24 mouse cellular contexts compared by ENCODE assay signal in genomic region chr16:13428806-13429205, GRCm38 (mm10).
"Had no signal": no experiment of that assay in that cellular context is flagged by ENCODE, and none has a peak within 500 bp of the region (broad histone marks: within the 10 kb centered on the region; RNA-seq: fewer than 3 reads in every experiment).

No protein-coding gene starts in this region.

- H3K4me3 ChIP-seq: gastrocnemius, adult 2 months; heart, embryonic 13.5 days; heart, embryonic 15.5 days; hindbrain, embryonic 12.5 days; hindbrain, embryonic 15.5 days; intestine, embryonic 15.5 days; layer of hippocampus, adult 2 months; left cerebral cortex, adult 2 months; limb, embryonic 10.5 days; limb, embryonic 12.5 days; liver, embryonic 13.5 days had no signal

- H3K9me3 ChIP-seq: heart, embryonic 13.5 days; heart, embryonic 15.5 days; hindbrain, embryonic 12.5 days; hindbrain, embryonic 15.5 days; intestine, embryonic 15.5 days; limb, embryonic 10.5 days; limb, embryonic 12.5 days; liver, embryonic 13.5 days had no signal

- H3K9ac ChIP-seq: heart, embryonic 13.5 days; heart, embryonic 15.5 days; hindbrain, embryonic 12.5 days; hindbrain, embryonic 15.5 days; intestine, embryonic 15.5 days; limb, embryonic 12.5 days; liver, embryonic 13.5 days had no signal

- H3K4me1 ChIP-seq: hindbrain, embryonic 12.5 days; hindbrain, embryonic 15.5 days; intestine, embryonic 15.5 days; limb, embryonic 12.5 days had no signal

- H3K27me3 ChIP-seq: heart, embryonic 13.5 days; heart, embryonic 15.5 days; hindbrain, embryonic 12.5 days; hindbrain, embryonic 15.5 days; intestine, embryonic 15.5 days; limb, embryonic 12.5 days; liver, embryonic 13.5 days had no signal

- DNase-seq: gastrocnemius, adult 2 months; gastrocnemius, postnatal 10 days; gastrocnemius, postnatal 25 days; heart, adult 18-20 months; heart, postnatal 4 days; kidney, adult 18-20 months; kidney, adult 8-10 months; kidney, postnatal 10 days; kidney, postnatal 25 days; kidney, postnatal 4 days; liver; liver, embryonic 13.5 days had no signal

- H3K4me2 ChIP-seq: heart, embryonic 11.5 days; heart, embryonic 13.5 days; heart, embryonic 15.5 days; hindbrain, embryonic 12.5 days; hindbrain, embryonic 15.5 days; intestine, embryonic 15.5 days; limb, embryonic 12.5 days; liver, embryonic 11.5 days; liver, embryonic 13.5 days had no signal

- H3K27ac ChIP-seq: gastrocnemius, adult 2 months; heart, embryonic 15.5 days; hindbrain, embryonic 12.5 days; hindbrain, embryonic 15.5 days; intestine, embryonic 15.5 days; layer of hippocampus, adult 2 months; left cerebral cortex, adult 2 months; limb, embryonic 10.5 days; limb, embryonic 12.5 days; liver, embryonic 13.5 days had no signal

- ATAC-seq: intestine, embryonic 15.5 days; intestine, postnatal 0 days had no signal

- H3K36me3 ChIP-seq: heart, embryonic 13.5 days; heart, embryonic 15.5 days; hindbrain, embryonic 12.5 days; hindbrain, embryonic 15.5 days; intestine, embryonic 15.5 days; limb, embryonic 10.5 days; limb, embryonic 12.5 days; liver, embryonic 13.5 days had no signal
